Mouse (Mus musculus): Measurements from ENCODE around the gene Gnl1.
"Not testable (repeated sequence)": the region's sequence is repeated elsewhere in the genome, so short reads cannot be mapped to it uniquely, and the experiment has no call there.

Gene Gnl1

GRCm38 (mm10) chr17:36027663-36028062, 48.0 kb downstream of the Gnl1 start:
- no peak for DNase-seq

- DNase-seq, result no peak
Observed at GRCm38 (mm10) chr17:36028879-36029619, 49.4 kb downstream of the Gnl1 start.

- not testable (repeated sequence) for DNase-seq
Observed at GRCm38 (mm10) chr17:36030046-36030702, 50.5 kb downstream of the Gnl1 start.

- not testable (repeated sequence) for DNase-seq
Observed at GRCm38 (mm10) chr17:36030703-36031582, 51.3 kb downstream of the Gnl1 start.

GRCm38 (mm10) chr17:36031583-36032331, 52.1 kb downstream of the Gnl1 start:
- DNase-seq, result peak; percentile 65 to 70

- DNase-seq, result peak; percentile 71 to 87
Observed at GRCm38 (mm10) chr17:36032351-36032875, 52.8 kb downstream of the Gnl1 start, which contains the start of gene H2-T23. Gene H2-T23 (minus strand): TSS chr17:36032855.

GRCm38 (mm10) chr17:36034524-36034923, 54.9 kb downstream of the Gnl1 start:
- DNase-seq, result not testable (repeated sequence)

- peak; percentile 63 to 80 for DNase-seq
Observed at GRCm38 (mm10) chr17:36035010-36035638, 55.5 kb downstream of the Gnl1 start.

GRCm38 (mm10) chr17:36036126-36036525, 56.5 kb downstream of the Gnl1 start:
- DNase-seq, result not testable (repeated sequence)
